Mouse (Mus musculus): ENCODE data around the gene Rhot2. TPM values are rescaled to one million over a fixed set of nuclear protein-coding genes. Genes with fewer than 3 reads are reported as not detected.

Rhot2 gene
- polyA plus RNA-seq, 1 experiment from 2014 or later = 15.2 TPM

DNA sequence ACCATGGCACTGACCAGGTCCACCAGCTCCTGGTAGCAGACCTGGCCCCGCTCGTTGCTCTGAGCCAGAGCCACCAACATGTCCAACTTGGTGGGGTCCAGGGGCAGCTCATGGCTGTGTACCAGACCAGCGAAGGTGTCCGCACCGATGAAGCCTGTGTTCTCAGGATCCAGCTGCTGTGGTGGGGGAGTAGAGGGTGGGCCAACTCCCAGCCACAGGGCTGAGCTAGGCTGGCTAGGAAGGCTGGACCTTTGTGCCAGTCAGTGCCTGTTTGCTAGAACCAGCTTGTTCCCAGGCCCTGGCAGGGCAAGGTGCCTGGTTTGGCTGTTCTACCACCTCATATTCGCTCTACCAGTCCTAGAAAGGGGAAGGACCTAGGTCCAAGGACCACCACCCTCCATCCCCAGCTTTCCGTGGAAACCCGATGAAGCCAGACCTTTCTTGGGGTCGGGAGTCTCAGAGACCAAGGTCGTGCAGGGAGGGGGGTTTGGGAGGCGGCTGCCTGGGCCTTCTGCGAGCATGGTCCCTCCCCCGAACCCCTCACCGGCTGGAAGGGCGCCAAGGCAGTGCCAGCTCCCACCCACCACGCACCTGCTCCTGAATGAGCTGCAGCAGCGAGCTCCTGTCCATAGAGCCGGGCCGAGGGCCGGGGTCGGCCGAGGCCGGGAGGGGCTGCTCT is 8.1 kb downstream of the Rhot2 start:
- WGBS = 21% methylated on average over 23 of the region's 23 CpGs

GRCm38 (mm10) chr17:25835816-25836215 is 8.8 kb downstream of the Rhot2 start:
- H3K9me3 ChIP-seq = no peaks in the 10 kb centered on the region
- peaks cover 30% of the 10 kb centered on the region for H3K36me3 ChIP-seq
- 94% methylated on average over 16 of the region's 16 CpGs for WGBS
- H3K4me3 ChIP-seq = peak overlapping the region; percentile 51; the same call in 1 of the 2 replicates
- peak overlapping the region; percentile 81 for H3K4me2 ChIP-seq (replicated peaks)
- H3K9ac ChIP-seq (replicated peaks) = no peak overlapping the region
- no peak for ATAC-seq (replicated peaks)
- H3K27ac ChIP-seq (replicated peaks) = peak overlapping the region; percentile 80; the same call in 1 of the 2 replicates
- H3K27me3 ChIP-seq = no peaks in the 10 kb centered on the region
- peaks cover 67% of the 10 kb centered on the region for H3K4me1 ChIP-seq

More for the DNA sequence above, 8.1 kb downstream of the Rhot2 start:
- H3K27ac ChIP-seq (replicated peaks) = peak overlapping the region; percentile 80
- H3K4me2 ChIP-seq (replicated peaks) = peak overlapping the region; percentile 81
- peaks cover 59% of the 10 kb centered on the region for H3K4me1 ChIP-seq
- H3K36me3 ChIP-seq = peaks cover 30% of the 10 kb centered on the region
- ATAC-seq (replicated peaks) = no peak
- H3K9me3 ChIP-seq = no peaks in the 10 kb centered on the region
- H3K4me3 ChIP-seq = peak overlapping the region; percentile 51
- H3K27me3 ChIP-seq = no peaks in the 10 kb centered on the region
- H3K9ac ChIP-seq (replicated peaks) = peak overlapping the region; percentile 75

DNA sequence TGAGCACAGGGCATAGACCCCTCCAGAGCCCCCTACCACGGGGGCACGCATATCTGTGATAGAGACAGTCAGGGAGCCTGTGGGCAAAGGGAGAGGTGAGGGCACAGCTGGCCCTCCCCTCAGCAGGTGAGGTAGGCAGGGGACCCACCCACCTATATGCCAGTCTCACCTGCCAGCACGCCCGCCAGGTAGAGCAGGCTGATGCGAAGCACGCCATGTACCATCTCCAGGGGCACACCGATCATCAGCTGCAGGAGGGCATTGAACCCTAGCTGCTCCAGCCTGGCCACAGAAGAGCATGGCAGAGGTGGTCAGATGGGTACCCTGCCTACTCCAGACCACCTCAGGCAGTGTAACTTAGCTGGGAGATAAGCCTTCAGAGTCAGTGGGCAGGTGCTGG is 9.3 kb downstream of the Rhot2 start:
- H3K36me3 ChIP-seq = peaks cover 30% of the 10 kb centered on the region
- no peak overlapping the region for H3K9ac ChIP-seq (replicated peaks)
- no peak for ATAC-seq (replicated peaks)
- no peaks in the 10 kb centered on the region for H3K9me3 ChIP-seq
- H3K4me2 ChIP-seq (replicated peaks) = no peak overlapping the region
- no peaks in the 10 kb centered on the region for H3K27me3 ChIP-seq
- WGBS = 95% methylated on average over 7 of the region's 7 CpGs
- H3K4me1 ChIP-seq = peaks cover 72% of the 10 kb centered on the region
- no peak overlapping the region for H3K27ac ChIP-seq (replicated peaks)
- peak overlapping the region; percentile 55; the same call in 1 of the 2 replicates for H3K4me3 ChIP-seq

GRCm38 (mm10) chr17:25834595-25835222 is 9.9 kb downstream of the Rhot2 start:
- H3K4me3 ChIP-seq = peak overlapping the region; percentile 55
- no peaks in the 10 kb centered on the region for H3K27me3 ChIP-seq
- H3K9me3 ChIP-seq = no peaks in the 10 kb centered on the region
- H3K4me1 ChIP-seq = peaks cover 78% of the 10 kb centered on the region
- no peak for ATAC-seq (replicated peaks)
- peaks cover 31% of the 10 kb centered on the region for H3K36me3 ChIP-seq
- H3K27ac ChIP-seq (replicated peaks) = no peak overlapping the region
- peak overlapping the region; percentile 87 for H3K4me2 ChIP-seq (replicated peaks)
- 88% methylated on average over 12 of the region's 12 CpGs for WGBS
- peak overlapping the region; percentile 68; the same call in 1 of the 2 replicates for H3K9ac ChIP-seq (replicated peaks)

GRCm38 (mm10) chr17:25833961-25834594 is 10.6 kb downstream of the Rhot2 start:
- Histone ChIP-seq H3K27me3 (no peaks in the 10 kb centered on the region), H3K4me1 (peaks cover 81% of the 10 kb centered on the region), H3K9me3 (no peaks in the 10 kb centered on the region), H3K36me3 (peaks cover 25% of the 10 kb centered on the region), H3K4me2 (replicated peaks) (peak overlapping the region; percentile 87), H3K9ac (replicated peaks) (peak overlapping the region; percentile 68), H3K27ac (replicated peaks) (peak overlapping the region; percentile 93), H3K4me3 (peak overlapping the region; percentile 55)
- ATAC-seq (replicated peaks) = no peak
- 53% methylated on average over 6 of the region's 6 CpGs for WGBS

- H3K4me3 ChIP-seq = peak within 1 kb of the TSS; percentile 55
- H3K9me3 ChIP-seq = no peaks in the 10 kb centered on the region
- H3K36me3 ChIP-seq = peaks cover 20% of the 10 kb centered on the region
- H3K4me2 ChIP-seq (replicated peaks) = peak within 1 kb of the TSS; percentile 87
- peak within 1 kb of the TSS; percentile 68 for H3K9ac ChIP-seq (replicated peaks)
- no peaks in the 10 kb centered on the region for H3K27me3 ChIP-seq
- no peak; the same call in 1 of the 2 replicates for ATAC-seq (replicated peaks)
- H3K27ac ChIP-seq (replicated peaks) = peak within 1 kb of the TSS; percentile 93
- WGBS = under 1% methylated on average over 24 of the region's 24 CpGs
- peaks cover 84% of the 10 kb centered on the region for H3K4me1 ChIP-seq
Measured at GRCm38 (mm10) chr17:25833291-25833663, 11.4 kb downstream of the Rhot2 start, which contains the start of gene Stub1. Stub1 (minus strand) TSS chr17:25833404.

DNA sequence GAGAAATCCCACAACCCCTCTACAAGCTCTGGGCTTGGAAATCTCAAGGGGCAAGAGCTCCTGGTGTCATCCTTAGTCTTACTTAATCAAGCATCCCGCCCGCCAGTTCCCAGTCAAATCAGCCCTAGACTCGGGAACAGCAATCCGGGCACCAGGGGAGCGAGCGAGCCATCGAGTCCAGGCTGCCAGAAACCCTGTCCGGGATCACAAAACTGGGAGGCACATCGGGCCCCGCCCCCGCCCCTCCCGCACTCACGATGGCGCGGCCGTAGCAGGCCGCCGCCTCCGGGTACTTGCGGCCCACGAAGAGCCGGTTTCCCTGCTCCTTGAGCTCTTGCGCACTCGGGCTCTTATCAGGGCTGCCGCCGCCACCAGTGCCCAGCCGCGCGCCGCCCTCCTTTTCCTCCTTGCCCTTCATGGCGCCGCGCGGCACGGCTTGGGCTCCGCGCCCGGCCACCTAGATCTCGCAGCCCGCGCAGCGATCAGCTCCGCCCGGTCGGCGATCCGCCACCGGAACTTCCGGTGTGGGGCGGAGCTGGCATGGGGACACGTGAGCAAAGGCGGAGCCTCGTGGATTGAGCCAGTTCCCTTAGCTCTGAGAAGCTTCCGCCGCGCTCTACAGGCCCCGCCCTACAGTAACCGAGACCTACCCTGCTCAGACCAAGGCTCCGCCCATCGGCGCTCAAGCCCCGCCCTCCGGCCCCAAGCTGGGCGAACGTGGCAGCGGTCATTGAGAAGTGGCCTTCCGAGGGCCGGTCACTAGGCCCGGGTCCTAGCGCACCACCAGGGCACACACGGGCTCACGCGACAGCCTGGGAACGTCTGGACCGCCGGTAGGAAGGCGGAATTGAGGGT is 12.0 kb downstream of the Rhot2 start:
- Histone ChIP-seq H3K9me3 (no peaks in the 10 kb centered on the region), H3K27me3 (no peaks in the 10 kb centered on the region), H3K9ac (replicated peaks) (peak overlapping the region; percentile 68), H3K4me1 (peaks cover 84% of the 10 kb centered on the region), H3K27ac (replicated peaks) (peak overlapping the region; percentile 93), H3K4me3 (peak overlapping the region; percentile 55), H3K4me2 (replicated peaks) (peak overlapping the region; percentile 87), H3K36me3 (peaks cover 22% of the 10 kb centered on the region)
- ATAC-seq (replicated peaks) = peak; percentile 90
- 0% methylated on average over 75 of the region's 77 CpGs for WGBS

DNA sequence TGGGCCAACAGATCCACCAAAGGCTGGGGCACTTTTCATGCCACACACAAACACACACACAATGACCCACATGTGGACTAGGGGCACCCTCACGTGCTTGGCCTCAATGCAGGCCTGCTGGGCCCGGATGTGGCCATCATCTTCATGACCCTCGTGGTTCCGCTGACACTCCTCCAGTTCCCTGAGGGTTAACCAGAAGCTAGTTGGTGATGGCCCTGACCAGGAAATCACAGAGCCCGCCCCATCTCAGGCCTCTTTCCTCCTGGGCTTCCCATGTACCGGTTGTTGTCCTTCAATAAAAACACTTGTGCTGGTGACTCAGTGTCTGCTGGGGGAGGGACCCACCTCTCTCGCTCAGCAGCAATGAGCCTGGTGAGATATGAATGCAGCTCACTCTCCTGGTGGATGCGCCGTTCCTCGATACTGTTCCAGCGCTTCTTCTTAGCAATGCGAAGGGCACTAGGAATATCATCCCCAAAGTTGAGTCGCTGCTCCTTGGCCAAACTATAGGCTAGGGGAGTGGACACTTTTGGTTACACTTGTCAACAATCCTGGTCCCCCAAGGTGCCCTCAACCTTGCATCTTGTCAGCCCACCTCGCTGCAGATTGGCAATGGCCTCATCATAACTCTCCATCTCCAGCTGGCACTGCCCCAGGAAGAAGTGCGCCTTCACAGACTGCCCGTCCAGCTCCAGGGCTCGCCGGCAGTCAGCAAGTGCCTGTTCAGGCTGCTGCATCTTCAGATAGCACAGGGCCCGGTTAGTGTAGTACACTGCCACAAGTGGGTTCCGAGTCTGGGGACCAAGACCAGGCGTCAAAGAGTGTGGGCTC is 13.0 kb downstream of the Rhot2 start:
- H3K36me3 ChIP-seq = peaks cover 27% of the 10 kb centered on the region
- 59% methylated on average over 21 of the region's 21 CpGs for WGBS
- ATAC-seq (replicated peaks) = no peak
- H3K9me3 ChIP-seq = no peaks in the 10 kb centered on the region
- peak overlapping the region; percentile 87 for H3K4me2 ChIP-seq (replicated peaks)
- peaks cover 83% of the 10 kb centered on the region for H3K4me1 ChIP-seq
- peak overlapping the region; percentile 55 for H3K4me3 ChIP-seq
- H3K9ac ChIP-seq (replicated peaks) = peak overlapping the region; percentile 68
- peak overlapping the region; percentile 93 for H3K27ac ChIP-seq (replicated peaks)
- H3K27me3 ChIP-seq = no peaks in the 10 kb centered on the region

DNA sequence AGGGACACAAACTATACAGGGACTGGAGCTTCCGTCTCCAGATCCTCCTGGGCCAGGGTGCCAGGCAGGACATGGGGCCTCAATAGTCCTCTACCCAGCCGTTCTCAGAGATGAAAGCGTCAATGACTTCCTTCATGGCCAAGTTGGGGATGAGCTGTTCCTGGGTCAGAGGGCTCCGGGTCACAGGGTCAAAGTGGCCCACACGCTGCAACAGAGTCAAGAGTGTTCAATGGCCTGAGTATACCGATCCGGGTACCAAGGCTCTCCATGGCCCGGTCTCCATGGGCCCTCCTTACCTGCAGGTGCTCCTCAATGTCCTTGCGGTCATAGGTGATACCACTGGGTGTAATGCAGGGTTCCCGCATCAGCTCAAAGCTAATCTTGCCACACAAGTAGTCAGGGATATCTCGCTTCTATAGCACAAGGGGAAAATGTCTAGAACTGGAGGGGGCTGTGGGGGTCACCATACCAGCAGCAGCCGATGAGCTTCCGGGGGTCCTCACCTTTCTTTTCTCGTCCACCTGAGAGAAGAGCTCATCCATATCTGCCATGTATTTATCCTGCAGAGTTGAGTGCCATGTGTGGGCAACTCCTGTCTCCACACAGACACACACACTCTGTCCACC is 13.7 kb downstream of the Rhot2 start:
- Histone ChIP-seq H3K27me3 (no peaks in the 10 kb centered on the region), H3K4me3 (peak overlapping the region; percentile 55), H3K9ac (replicated peaks) (0 out of 2 replicates have a peak overlapping the region, but pooled peaks have one; percentile 68), H3K9me3 (no peaks in the 10 kb centered on the region), H3K27ac (replicated peaks) (no peak overlapping the region), H3K4me1 (peaks cover 81% of the 10 kb centered on the region), H3K36me3 (peaks cover 32% of the 10 kb centered on the region), H3K4me2 (replicated peaks) (peak overlapping the region; percentile 87)
- WGBS = 85% methylated on average over 14 of the region's 14 CpGs
- no peak for ATAC-seq (replicated peaks)

DNA sequence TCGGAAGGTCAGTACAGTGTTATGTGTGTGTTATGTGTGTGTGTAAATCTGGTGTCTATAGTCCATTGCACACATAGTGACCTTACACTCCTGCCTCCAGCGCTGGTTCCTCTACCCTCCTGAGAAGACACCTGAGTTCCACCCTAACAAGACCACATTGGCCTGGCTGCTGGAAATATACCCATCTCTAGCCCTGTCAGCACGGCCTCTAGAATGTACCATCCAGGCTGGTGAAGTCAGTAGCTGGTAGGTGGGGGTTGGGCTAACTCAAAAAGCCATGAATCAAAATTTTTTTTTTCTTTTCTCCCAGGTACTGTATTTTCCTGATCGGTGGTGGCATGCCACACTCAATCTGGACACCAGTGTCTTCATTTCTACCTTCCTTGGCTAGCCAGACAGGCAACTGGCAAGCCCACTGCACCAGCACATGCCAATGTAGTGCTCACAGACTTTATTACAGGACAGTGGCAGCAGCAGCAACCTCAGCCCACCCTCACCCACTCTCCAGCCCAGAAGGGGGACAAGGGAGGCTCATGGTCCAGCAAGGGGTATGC is 14.4 kb downstream of the Rhot2 start:
- no peak overlapping the region for H3K9ac ChIP-seq (replicated peaks)
- no peak overlapping the region for H3K27ac ChIP-seq (replicated peaks)
- no peak for ATAC-seq (replicated peaks)
- H3K4me1 ChIP-seq = peaks cover 79% of the 10 kb centered on the region
- H3K4me2 ChIP-seq (replicated peaks) = peak overlapping the region; percentile 79
- 83% methylated on average over 4 of the region's 4 CpGs for WGBS
- peak overlapping the region; percentile 60 for H3K4me3 ChIP-seq
- H3K9me3 ChIP-seq = no peaks in the 10 kb centered on the region
- H3K36me3 ChIP-seq = peaks cover 32% of the 10 kb centered on the region
- H3K27me3 ChIP-seq = no peaks in the 10 kb centered on the region

Data from forebrain, embryonic 15.5 days (tissue).